Mouse (Mus musculus): Measurements from ENCODE around the gene Mag. TPM values are rescaled to one million over a fixed set of nuclear protein-coding genes. Genes with fewer than 3 reads are reported as not detected.
"Not testable (repeated sequence)": the region's sequence is repeated elsewhere in the genome, so short reads cannot be mapped to it uniquely, and the experiment has no call there.

Mag gene
- total RNA-seq, 2 experiments from 2014 or later, result 1.3 to 3.4 TPM

- intact Hi-C loops (cut with DNase I); DNase-seq: not testable (repeated sequence)
Observed at GRCm38 (mm10) chr7:30942365-30942764, 27.7 kb upstream of the Mag start.

GRCm38 (mm10) chr7:30940070-30940469 lies 25.4 kb upstream of the Mag start:
- intact Hi-C loops (cut with DNase I), result not testable (repeated sequence)

GRCm38 (mm10) chr7:30935422-30936099 lies 20.9 kb upstream of the Mag start:
- intact Hi-C loops (cut with DNase I); DNase-seq: not testable (repeated sequence)

More at GRCm38 (mm10) chr7:30940070-30940469, 25.4 kb upstream of the Mag start:
- not testable (repeated sequence) for DNase-seq

GRCm38 (mm10) chr7:30924581-30924980 lies 9.9 kb upstream of the Mag start, which contains the start of gene Hamp2:
Gene Hamp2, minus strand, starts transcription at chr7:30924681.
- DNase-seq; intact Hi-C loops (cut with DNase I): not testable (repeated sequence)

GRCm38 (mm10) chr7:30924071-30924470 lies 9.4 kb upstream of the Mag start:
- intact Hi-C loops (cut with DNase I), result no loop called here
- DNase-seq, result no peak

GRCm38 (mm10) chr7:30922490-30922889 lies 7.8 kb upstream of the Mag start:
- DNase-seq; intact Hi-C loops (cut with DNase I): not testable (repeated sequence)

- no peak for DNase-seq
- intact Hi-C loops (cut with DNase I), result no loop called here
Observed at GRCm38 (mm10) chr7:30920217-30920616, 5.5 kb upstream of the Mag start.

- intact Hi-C loops (cut with DNase I), result no loop called here
- no peak for DNase-seq
Observed at GRCm38 (mm10) chr7:30917219-30917618, 2.5 kb upstream of the Mag start.

- no peak for DNase-seq
- intact Hi-C loops (cut with DNase I), result no loop called here
Observed at GRCm38 (mm10) chr7:30916713-30917112, 2.0 kb upstream of the Mag start.

GRCm38 (mm10) chr7:30909773-30910172 lies 4.9 kb downstream of the Mag start:
- intact Hi-C loops (cut with DNase I), result no loop called here
- no peak for DNase-seq

- intact Hi-C loops (cut with DNase I), result no loop called here
- no peak for DNase-seq
Observed at GRCm38 (mm10) chr7:30908992-30909431, 5.7 kb downstream of the Mag start.

- no peak for DNase-seq
- intact Hi-C loops (cut with DNase I), result no loop called here
Observed at GRCm38 (mm10) chr7:30908277-30908991, 6.2 kb downstream of the Mag start.

- intact Hi-C loops (cut with DNase I), result no loop called here
- DNase-seq, result no peak
Observed at GRCm38 (mm10) chr7:30904042-30904441, 10.6 kb downstream of the Mag start.

GRCm38 (mm10) chr7:30895217-30895616 lies 19.5 kb downstream of the Mag start:
- intact Hi-C loops (cut with DNase I), result no loop called here
- no peak for DNase-seq

GRCm38 (mm10) chr7:30892515-30892914 lies 22.2 kb downstream of the Mag start:
- intact Hi-C loops (cut with DNase I), result no loop called here

GRCm38 (mm10) chr7:30891746-30892145 lies 22.9 kb downstream of the Mag start:
- no peak for DNase-seq
- intact Hi-C loops (cut with DNase I), result no loop called here

More at GRCm38 (mm10) chr7:30892515-30892914, 22.2 kb downstream of the Mag start:
- DNase-seq, result no peak

- no peak for DNase-seq
- intact Hi-C loops (cut with DNase I), result no loop called here
Observed at GRCm38 (mm10) chr7:30890681-30891080, 24.0 kb downstream of the Mag start.

- intact Hi-C loops (cut with DNase I), result no loop called here
Observed at GRCm38 (mm10) chr7:30888786-30889185, 25.9 kb downstream of the Mag start.

GRCm38 (mm10) chr7:30887568-30888188 lies 27.0 kb downstream of the Mag start:
- DNase-seq, result peak; percentile 30
- intact Hi-C loops (cut with DNase I), result no loop called here

More at GRCm38 (mm10) chr7:30888786-30889185, 25.9 kb downstream of the Mag start:
- DNase-seq, result no peak

- no peak for DNase-seq
- intact Hi-C loops (cut with DNase I), result no loop called here
Observed at GRCm38 (mm10) chr7:30886852-30887251, 27.8 kb downstream of the Mag start.

- no peak for DNase-seq
- intact Hi-C loops (cut with DNase I), result no loop called here
Observed at GRCm38 (mm10) chr7:30884047-30884446, 30.6 kb downstream of the Mag start.

All from left cerebral cortex, postnatal 4 days (tissue).